Mouse (Mus musculus): ENCODE data around the gene Gm17304.

DNA sequence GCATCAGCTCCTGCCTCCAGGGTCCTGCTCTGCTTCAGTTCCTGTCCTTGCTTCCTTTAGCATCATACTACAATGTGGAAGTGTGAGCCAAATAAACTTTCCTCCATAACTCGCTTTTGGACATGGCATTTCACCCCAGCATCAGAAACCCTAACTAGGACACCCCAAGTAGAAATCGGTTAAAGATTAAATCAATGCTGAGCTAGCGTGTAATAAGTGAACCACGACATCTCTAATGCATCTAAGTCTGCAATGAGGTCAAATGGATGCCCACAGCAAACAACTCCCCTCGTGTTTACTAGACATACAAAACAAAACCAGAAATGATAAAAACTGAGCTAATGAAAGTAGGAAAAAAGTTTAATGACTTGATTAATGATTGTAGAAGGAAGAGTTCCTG, 4.5 kb upstream of the Gm17304 start:
- TF ChIP-seq CTCF (IDR thresholded peaks at IDR 0.05) (no peak), EP300 (IDR thresholded peaks at IDR 0.05; ENCODE audit: insufficient read depth, low read depth, low read length) (no peak)

Data from heart, adult 2 months (tissue).